Comparison of ENCODE assay signal across 9 mouse cellular contexts in the genomic region with DNA sequence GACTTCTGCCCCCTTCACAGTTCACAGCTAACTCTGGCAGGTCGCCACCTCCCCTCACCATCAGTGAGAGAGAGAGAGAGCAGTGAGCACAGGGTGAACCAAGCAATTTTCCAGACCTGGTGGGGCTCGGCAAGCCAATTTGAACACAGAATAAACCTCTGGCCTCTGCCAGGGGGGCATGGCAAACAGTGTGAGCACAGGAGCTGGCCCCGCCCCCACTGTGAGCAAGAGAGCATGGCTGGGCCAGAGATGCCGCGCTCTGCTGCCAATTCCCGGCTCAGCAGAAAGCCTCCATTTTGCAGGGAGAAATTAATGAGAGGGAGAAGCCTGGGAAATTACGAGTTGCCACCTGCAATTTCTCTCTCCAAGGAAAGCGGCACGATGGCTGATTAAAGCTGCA. TPM values are rescaled to one million over a fixed set of nuclear protein-coding genes. Genes with fewer than 3 reads are reported as not detected.
A peak's percentile ranks its signal among the peaks of the same experiment; 100 is the strongest.
DNase-seq lines count a peak whose midpoint lies in the region; ATAC-seq and TF ChIP-seq lines count a peak whose summit lies in the region.
"Had no signal": no experiment of that assay in that cellular context is flagged by ENCODE, and none has a peak within 500 bp of the region (broad histone marks: within the 10 kb centered on the region; RNA-seq: fewer than 3 reads in every experiment).

No protein-coding gene starts in this region.

- H3K9me3 ChIP-seq in forebrain, embryonic 10.5 days: no peaks in the 10 kb centered on the region
- H3K9me3 ChIP-seq in forebrain, embryonic 11.5 days (ENCODE audit: control insufficient read depth, low read length): no peaks in the 10 kb centered on the region
- H3K9me3 ChIP-seq in midbrain, embryonic 10.5 days (replicated peaks): no peaks in the 10 kb centered on the region
- H3K9me3 ChIP-seq in midbrain, embryonic 11.5 days (ENCODE audit: control insufficient read depth, low read length): no peaks in the 10 kb centered on the region
- H3K9me3 ChIP-seq in forebrain, embryonic 16.5 days (ENCODE audit: control insufficient read depth, low read length): no peaks in the 10 kb centered on the region
- H3K9me3 ChIP-seq: megakaryocyte, embryonic 14.5 days had no signal

- no peaks in the 10 kb centered on the region for H3K36me3 ChIP-seq in forebrain, embryonic 10.5 days (replicated peaks)
- H3K36me3 ChIP-seq in forebrain, embryonic 11.5 days (ENCODE audit: control insufficient read depth, insufficient read depth, low read length): no peaks in the 10 kb centered on the region
- no peaks in the 10 kb centered on the region for H3K36me3 ChIP-seq in midbrain, embryonic 10.5 days
- no peaks in the 10 kb centered on the region for H3K36me3 ChIP-seq in midbrain, embryonic 11.5 days (ENCODE audit: control insufficient read depth, insufficient read depth, low read length)
- H3K36me3 ChIP-seq in forebrain, embryonic 16.5 days (ENCODE audit: control insufficient read depth, insufficient read depth): no peaks in the 10 kb centered on the region

- no peak for DNase-seq in forebrain, embryonic 10.5 days (ENCODE audit: extremely low spot score, low spot score)
- DNase-seq in forebrain, embryonic 11.5 days (ENCODE audit: low spot score): no peak
- no peak for DNase-seq in midbrain, embryonic 10.5 days (ENCODE audit: low spot score)
- DNase-seq in midbrain, embryonic 11.5 days (ENCODE audit: low spot score, missing footprints): no peak
- DNase-seq in gastrocnemius, postnatal 25 days: no peak
- no peak for DNase-seq in lung, adult 18-20 months

- no peak overlapping the region for H3K9ac ChIP-seq in forebrain, embryonic 11.5 days (ENCODE audit: low read length)
- no peak overlapping the region for H3K9ac ChIP-seq in midbrain, embryonic 11.5 days (ENCODE audit: low read length)
- H3K9ac ChIP-seq in forebrain, embryonic 16.5 days (replicated peaks; ENCODE audit: low read depth, low read length): peak overlapping the region; percentile 32

- H3K4me3 ChIP-seq in forebrain, embryonic 10.5 days: no peak overlapping the region
- no peak overlapping the region for H3K4me3 ChIP-seq in forebrain, embryonic 11.5 days (ENCODE audit: low read depth, low read length)
- no peak overlapping the region for H3K4me3 ChIP-seq in midbrain, embryonic 10.5 days
- H3K4me3 ChIP-seq in midbrain, embryonic 11.5 days (ENCODE audit: low read depth, low read length): no peak overlapping the region
- no peak overlapping the region for H3K4me3 ChIP-seq in forebrain, embryonic 16.5 days (replicated peaks; ENCODE audit: low read length)
- no peak overlapping the region for H3K4me3 ChIP-seq in olfactory bulb, adult 2 months (ENCODE audit: insufficient read depth, low read depth, low read length)
- H3K4me3 ChIP-seq: megakaryocyte, embryonic 14.5 days had no signal

- H3K27ac ChIP-seq in forebrain, embryonic 10.5 days: peak overlapping the region; percentile 66; the same call in 1 of the 2 replicates
- no peak overlapping the region for H3K27ac ChIP-seq in forebrain, embryonic 11.5 days (ENCODE audit: low read depth, low read length)
- H3K27ac ChIP-seq in midbrain, embryonic 10.5 days (replicated peaks): peak overlapping the region; percentile 78
- no peak overlapping the region for H3K27ac ChIP-seq in midbrain, embryonic 11.5 days (ENCODE audit: low read depth, low read length)
- peak overlapping the region; percentile 92 for H3K27ac ChIP-seq in forebrain, embryonic 16.5 days (ENCODE audit: low read length)
- peak overlapping the region; percentile 75 for H3K27ac ChIP-seq in olfactory bulb, adult 2 months (ENCODE audit: insufficient read depth, low read depth, low read length)

- 0 out of 2 replicates have a peak, but pooled peaks have one; percentile 16 for TF ChIP-seq CTCF in olfactory bulb, adult 2 months (IDR thresholded peaks at IDR 0.05; ENCODE audit: insufficient read depth, low read depth, low read length)

- H3K27me3 ChIP-seq in forebrain, embryonic 10.5 days (ENCODE audit: poor library complexity, severe bottlenecking): peaks cover 83% of the 10 kb centered on the region
- H3K27me3 ChIP-seq in forebrain, embryonic 11.5 days (ENCODE audit: control insufficient read depth, insufficient read depth, low read length): no peaks in the 10 kb centered on the region
- peaks cover 63% of the 10 kb centered on the region for H3K27me3 ChIP-seq in midbrain, embryonic 10.5 days (ENCODE audit: low read depth, poor library complexity, severe bottlenecking)
- H3K27me3 ChIP-seq in midbrain, embryonic 11.5 days (ENCODE audit: control insufficient read depth, insufficient read depth, low read length): 0 out of 2 replicates have a peak, but pooled peaks cover 2% of the 10 kb centered on the region
- no peaks in the 10 kb centered on the region; the same call in 1 of the 2 replicates for H3K27me3 ChIP-seq in forebrain, embryonic 16.5 days (replicated peaks; ENCODE audit: control insufficient read depth, insufficient read depth, low read length)

- no peak overlapping the region for H3K4me2 ChIP-seq in forebrain, embryonic 11.5 days (ENCODE audit: low read depth, low read length, severe bottlenecking)
- H3K4me2 ChIP-seq in midbrain, embryonic 11.5 days: no peak overlapping the region
- H3K4me2 ChIP-seq in forebrain, embryonic 16.5 days (ENCODE audit: low read length): peak overlapping the region; percentile 28

- H3K4me1 ChIP-seq in forebrain, embryonic 10.5 days: peaks cover 80% of the 10 kb centered on the region
- H3K4me1 ChIP-seq in forebrain, embryonic 11.5 days (replicated peaks; ENCODE audit: control insufficient read depth, insufficient read depth, low read length): peaks cover 39% of the 10 kb centered on the region
- H3K4me1 ChIP-seq in midbrain, embryonic 10.5 days: peaks cover 86% of the 10 kb centered on the region
- H3K4me1 ChIP-seq in midbrain, embryonic 11.5 days (ENCODE audit: control insufficient read depth, insufficient read depth, low read length): peaks cover 34% of the 10 kb centered on the region
- peaks cover 87% of the 10 kb centered on the region for H3K4me1 ChIP-seq in forebrain, embryonic 16.5 days (replicated peaks; ENCODE audit: control insufficient read depth, insufficient read depth, low read length)
- peaks cover 82% of the 10 kb centered on the region for H3K4me1 ChIP-seq in olfactory bulb, adult 2 months (ENCODE audit: control insufficient read depth, insufficient read depth, low read length)
- H3K4me1 ChIP-seq: megakaryocyte, embryonic 14.5 days had no signal

- no peak for TF ChIP-seq POLR2A in olfactory bulb, adult 2 months (IDR thresholded peaks at IDR 0.05; ENCODE audit: insufficient read depth, low read depth, low read length)

- no peak for ATAC-seq in forebrain, embryonic 11.5 days (replicated peaks; ENCODE audit: low FRiP score)
- ATAC-seq in midbrain, embryonic 11.5 days (ENCODE audit: low FRiP score): no peak
- ATAC-seq in forebrain, embryonic 16.5 days: peak; percentile 61

- WGBS in forebrain, embryonic 10.5 days: 34% methylated on average over 9 of the region's 9 CpGs
- WGBS in forebrain, embryonic 11.5 days: 24% methylated on average over 9 of the region's 9 CpGs
- WGBS in midbrain, embryonic 10.5 days: 36% methylated on average over 9 of the region's 9 CpGs
- 32% methylated on average over 9 of the region's 9 CpGs for whole genome bisulfite sequencing in midbrain, embryonic 11.5 days
- 11% methylated on average over 9 of the region's 9 CpGs for WGBS in forebrain, embryonic 16.5 days
- WGBS in olfactory bulb, adult 2 months: 16% methylated on average over 9 of the region's 9 CpGs

RNA-seq across cellular contexts. Expression of a gene that starts 58.1 kb away (rescaled TPM):
- polyA plus RNA-seq in forebrain, embryonic 10.5 days (2016; fragmentation: Nextera tagmentation; extraction: Ambion mirVana): 6.5 and 7.1 TPM in 2 replicates
- polyA plus RNA-seq in forebrain, embryonic 11.5 days (2014; fragmentation: Nextera tagmentation; extraction: Ambion mirVana): 12.1 and 12.6 TPM in 2 replicates
- polyA plus RNA-seq in midbrain, embryonic 10.5 days (2016; fragmentation: Nextera tagmentation; extraction: Ambion mirVana): 7.5 and 8.4 TPM in 2 replicates
- polyA plus RNA-seq in midbrain, embryonic 11.5 days (2014; fragmentation: Nextera tagmentation; extraction: Ambion mirVana): 12.3 and 13.5 TPM in 2 replicates
- 18.3 and 18.6 TPM in 2 replicates for polyA plus RNA-seq in forebrain, embryonic 16.5 days (2015; fragmentation: Nextera tagmentation; extraction: Ambion mirVana)
- 82.1 TPM in 1 of 2 replicates, not detected in the other for polyA plus RNA-seq in olfactory bulb, adult 2 months (2012; ENCODE audit: insufficient read depth, insufficient read length, low replicate concordance, missing spikeins)
- total RNA-seq in gastrocnemius, postnatal 25 days (2021): 10 to 100 TPM; 24.4 to 25.5 TPM

Comparison
In these comparisons a context has a peak if more than half of its experiments do, and no peak if none do; other contexts are left out.
1. H3K27ac ChIP-seq: peak in forebrain, embryonic 10.5 days (single experiment), midbrain, embryonic 10.5 days (single experiment), forebrain, embryonic 16.5 days (single experiment) and olfactory bulb, adult 2 months (single experiment); none in forebrain, embryonic 11.5 days (single experiment) and midbrain, embryonic 11.5 days (single experiment).